12 mouse cellular contexts compared by ENCODE assay signal in genomic region chr17:75323229-75323628, GRCm38 (mm10).
"Had no signal": no experiment of that assay in that cellular context is flagged by ENCODE, and none has a peak within 500 bp of the region (broad histone marks: within the 10 kb centered on the region; RNA-seq: fewer than 3 reads in every experiment).

No protein-coding gene starts in this region.

- H3K27me3 ChIP-seq: midbrain, embryonic 12.5 days; neural tube, embryonic 13.5 days; stomach, embryonic 15.5 days had no signal

- H3K9me3 ChIP-seq: midbrain, embryonic 12.5 days; neural tube, embryonic 13.5 days; stomach, embryonic 15.5 days had no signal

- H3K36me3 ChIP-seq: midbrain, embryonic 12.5 days; neural tube, embryonic 13.5 days; stomach, embryonic 15.5 days had no signal

- H3K27ac ChIP-seq: liver, embryonic 14.5 days; midbrain, embryonic 12.5 days; neural tube, embryonic 13.5 days; stomach, embryonic 15.5 days had no signal

- H3K4me1 ChIP-seq: midbrain, embryonic 12.5 days; neural tube, embryonic 13.5 days; stomach, embryonic 15.5 days had no signal

- ATAC-seq: intestine, embryonic 16.5 days; midbrain, embryonic 16.5 days had no signal

- DNase-seq: kidney, adult 8-10 months; kidney, postnatal 25 days; layer of hippocampus, adult 9-11 months; right cerebral cortex, postnatal 14 days; thymus, adult 2 months; thymus, postnatal 25 days had no signal

- H3K4me2 ChIP-seq: midbrain, embryonic 12.5 days; neural tube, embryonic 13.5 days; stomach, embryonic 15.5 days had no signal

- H3K4me3 ChIP-seq: midbrain, embryonic 12.5 days; neural tube, embryonic 13.5 days; stomach, embryonic 15.5 days had no signal

- H3K9ac ChIP-seq: liver, embryonic 14.5 days; midbrain, embryonic 12.5 days; neural tube, embryonic 13.5 days; stomach, embryonic 15.5 days had no signal
